Mouse (Mus musculus) spleen, adult 12 weeks (tissue): ENCODE results near the gene Hist1h2bn.

Experiments
- DNase-seq: peaks from one replicate; pipeline ENCODE4 v3.0.0; 2022; ENCODE audit warnings: low spot score

Gene Hist1h2bn

DNA sequence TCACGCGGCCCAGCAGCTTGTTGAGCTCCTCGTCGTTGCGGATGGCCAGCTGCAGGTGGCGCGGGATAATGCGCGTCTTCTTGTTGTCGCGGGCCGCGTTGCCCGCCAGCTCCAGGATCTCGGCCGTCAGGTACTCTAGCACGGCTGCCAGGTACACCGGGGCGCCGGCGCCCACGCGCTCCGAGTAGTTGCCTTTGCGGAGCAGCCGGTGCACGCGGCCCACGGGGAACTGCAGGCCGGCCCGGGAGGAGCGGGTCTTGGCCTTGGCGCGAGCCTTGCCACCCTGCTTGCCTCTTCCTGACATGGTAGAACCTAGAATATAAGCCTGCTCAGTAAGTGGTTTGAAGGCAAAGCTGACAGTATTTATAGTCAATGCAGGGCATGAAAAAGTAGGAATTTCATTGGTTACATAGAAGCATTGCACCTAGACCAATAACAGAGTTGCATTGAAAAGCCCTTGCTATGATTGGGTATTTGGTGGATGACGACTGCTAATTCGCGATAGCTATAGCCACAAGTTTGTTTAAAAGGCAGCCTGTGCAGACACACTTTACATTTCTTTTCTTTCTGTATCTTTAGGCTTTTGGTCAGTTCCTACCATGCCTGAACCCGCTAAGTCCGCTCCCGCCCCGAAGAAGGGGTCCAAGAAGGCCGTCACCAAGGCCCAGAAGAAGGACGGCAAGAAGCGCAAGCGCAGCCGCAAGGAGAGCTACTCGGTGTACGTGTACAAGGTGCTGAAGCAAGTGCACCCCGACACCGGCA, at the start of gene Hist1h2bn, which contains the start of gene Hist1h2ak:
Gene Hist1h2bn (plus strand): TSS at position 600 of the 762 bp plus-strand sequence.
Gene Hist1h2ak (minus strand): TSS at position 304 of the 762 bp plus-strand sequence.
- DNase-seq, result peak; percentile 83

DNA sequence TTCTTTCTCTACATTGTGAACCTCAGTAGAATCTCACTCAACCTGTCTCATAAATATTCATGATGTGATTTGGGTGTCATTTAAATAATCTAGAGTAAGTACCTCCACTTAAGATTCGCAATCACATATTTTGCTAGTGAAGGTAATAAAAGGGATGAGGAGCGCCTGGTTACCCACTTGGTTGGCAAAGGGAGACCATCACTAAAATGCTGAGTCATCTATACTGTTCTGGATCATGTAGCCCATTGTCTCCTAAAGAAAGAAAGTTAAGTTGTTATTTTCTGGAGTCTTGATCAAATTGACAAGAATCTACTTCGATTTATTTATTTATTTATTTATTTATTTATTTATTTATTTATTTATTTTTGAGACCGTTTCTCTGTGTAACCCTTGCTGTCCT, 47.3 kb upstream of the Hist1h2bn start:
- DNase-seq, result no peak

- DNase-seq, result peak; percentile 85
These were observed 43.8 kb upstream of the Hist1h2bn start for GRCm38 (mm10) chr13:21710031-21710711.

- DNase-seq, result peak; percentile 77
These were observed 43.0 kb upstream of the Hist1h2bn start for GRCm38 (mm10) chr13:21710821-21711525.

- no peak for DNase-seq
These were observed 42.2 kb upstream of the Hist1h2bn start for GRCm38 (mm10) chr13:21711698-21712097.

- DNase-seq, result peak; percentile 62
These were observed 39.2 kb upstream of the Hist1h2bn start for GRCm38 (mm10) chr13:21714725-21715124.

GRCm38 (mm10) chr13:21715131-21715863, 38.6 kb upstream of the Hist1h2bn start:
- peak; percentile 32 for DNase-seq

- DNase-seq, result peak; percentile 84
These were observed 37.9 kb upstream of the Hist1h2bn start, which contains the start of the genes Hist1h2bl and Hist1h2ai for GRCm38 (mm10) chr13:21715864-21716539. Hist1h2bl (minus strand) TSS chr13:21716143. Hist1h2ai (plus strand) TSS chr13:21716422.

- peak; percentile 59 for DNase-seq
These were observed 37.2 kb upstream of the Hist1h2bn start for GRCm38 (mm10) chr13:21716540-21717391.

DNA sequence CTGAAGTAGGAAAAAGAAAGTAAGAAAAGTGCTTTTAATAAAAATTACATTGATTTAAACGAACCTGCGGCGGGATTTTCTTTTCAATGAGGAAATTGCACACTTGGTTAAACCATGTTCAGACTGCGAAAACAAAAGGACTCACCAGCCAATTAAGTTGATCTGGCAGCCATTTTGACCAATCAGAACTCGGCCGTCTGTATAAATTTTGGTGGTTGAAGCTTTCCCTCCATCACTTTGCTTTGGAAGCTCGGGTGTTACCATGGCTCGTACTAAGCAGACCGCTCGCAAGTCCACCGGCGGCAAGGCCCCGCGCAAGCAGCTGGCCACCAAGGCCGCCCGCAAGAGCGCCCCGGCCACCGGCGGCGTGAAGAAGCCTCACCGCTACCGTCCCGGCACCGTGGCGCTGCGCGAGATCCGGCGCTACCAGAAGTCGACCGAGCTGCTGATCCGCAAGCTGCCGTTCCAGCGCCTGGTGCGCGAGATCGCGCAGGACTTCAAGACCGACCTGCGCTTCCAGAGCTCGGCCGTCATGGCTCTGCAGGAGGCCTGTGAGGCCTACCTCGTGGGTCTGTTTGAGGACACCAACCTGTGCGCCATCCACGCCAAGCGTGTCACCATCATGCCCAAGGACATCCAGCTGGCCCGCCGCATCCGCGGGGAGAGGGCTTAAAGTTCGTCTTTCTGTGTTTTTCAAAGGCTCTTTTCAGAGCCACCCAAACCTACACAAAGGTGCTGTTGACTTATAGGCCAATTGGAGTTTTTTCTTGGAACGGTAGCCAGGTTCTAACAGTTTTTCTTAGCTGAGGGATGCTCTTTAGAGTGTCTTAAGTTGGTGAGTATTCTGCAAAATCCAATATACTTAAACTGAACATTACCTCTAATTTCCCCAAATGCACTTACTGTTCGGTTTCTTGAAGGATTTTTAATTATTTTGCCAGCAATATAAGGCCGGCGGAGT, 36.2 kb upstream of the Hist1h2bn start, which contains the start of gene Hist1h3h:
Gene Hist1h3h (plus strand): TSS at position 263 of the 961 bp plus-strand sequence.
- DNase-seq, result peak; percentile 86

GRCm38 (mm10) chr13:21718381-21719080, 35.4 kb upstream of the Hist1h2bn start:
- DNase-seq, result no peak

DNA sequence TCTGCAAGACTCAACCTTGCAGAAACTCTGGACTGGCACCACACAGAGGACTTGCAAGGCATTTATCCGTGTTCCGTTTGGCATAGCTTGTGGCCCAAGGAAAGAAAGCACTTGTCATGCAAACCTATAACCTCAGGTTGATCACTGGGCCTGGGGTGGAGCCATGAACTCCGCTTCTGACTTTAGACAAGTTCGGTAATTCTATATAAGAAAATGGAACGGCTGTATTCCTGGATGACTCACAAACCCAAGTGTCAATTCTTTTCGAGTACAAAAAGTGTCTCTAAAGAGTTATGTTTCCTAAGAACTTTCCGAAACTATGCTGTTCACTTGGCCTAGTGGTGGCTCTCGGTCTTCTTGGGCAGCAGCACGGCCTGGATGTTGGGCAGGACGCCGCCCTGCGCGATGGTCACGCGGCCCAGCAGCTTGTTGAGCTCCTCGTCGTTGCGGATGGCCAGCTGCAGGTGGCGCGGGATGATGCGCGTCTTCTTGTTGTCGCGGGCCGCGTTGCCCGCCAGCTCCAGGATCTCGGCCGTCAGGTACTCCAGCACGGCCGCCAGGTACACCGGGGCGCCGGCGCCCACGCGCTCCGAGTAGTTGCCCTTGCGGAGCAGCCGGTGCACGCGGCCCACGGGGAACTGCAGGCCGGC, 32.7 kb upstream of the Hist1h2bn start:
- DNase-seq, result peak; percentile 22

- DNase-seq, result peak; percentile 68
These were observed 32.1 kb upstream of the Hist1h2bn start, which contains the start of gene Hist1h2bm for GRCm38 (mm10) chr13:21721757-21722372. Hist1h2bm (plus strand) TSS chr13:21722044.

- DNase-seq, result no peak
These were observed 31.5 kb upstream of the Hist1h2bn start for GRCm38 (mm10) chr13:21722373-21722925.

- DNase-seq, result no peak
These were observed 30.7 kb upstream of the Hist1h2bn start for GRCm38 (mm10) chr13:21722993-21723836.
